Mouse (Mus musculus): Measurements from ENCODE around the gene Akirin2.
A peak's percentile ranks its signal among the peaks of the same experiment; 100 is the strongest.

Gene Akirin2

DNA sequence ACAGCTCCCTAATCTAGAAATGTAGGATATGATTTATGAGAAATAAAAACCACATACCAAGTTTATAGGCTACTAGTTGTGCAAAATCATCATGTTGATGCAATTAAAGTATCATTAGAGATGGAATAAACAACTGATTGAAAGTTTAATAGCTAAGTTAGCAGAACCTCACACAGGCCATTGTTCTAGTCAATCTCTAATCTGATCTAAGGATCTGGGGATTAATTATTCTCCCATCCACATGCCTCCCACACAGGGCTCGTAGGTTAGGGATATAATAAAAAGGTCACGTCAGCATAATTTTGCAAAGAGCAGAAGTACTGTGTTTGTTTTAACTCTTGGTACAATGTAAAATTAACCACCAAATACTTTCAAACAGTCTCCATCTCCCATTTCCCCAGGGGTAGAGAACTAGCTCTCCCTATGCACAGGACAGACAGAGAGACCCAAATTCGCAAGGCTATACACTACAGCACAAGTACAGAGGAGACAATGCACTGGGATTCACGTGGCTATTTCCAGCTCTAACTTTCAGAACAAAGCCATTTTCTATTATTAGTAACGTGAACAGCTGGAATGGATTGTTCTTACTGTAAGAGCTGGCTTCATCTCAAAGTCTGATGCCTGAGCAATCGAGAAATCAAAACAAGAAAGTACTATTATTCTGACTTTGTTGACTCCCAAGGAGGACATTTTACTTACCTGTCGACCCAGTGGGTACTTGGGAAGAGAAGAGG, 34.3 kb downstream of the Akirin2 start:
- no peak for DNase-seq (ENCODE audit: low spot score in 2 of 2)

DNA sequence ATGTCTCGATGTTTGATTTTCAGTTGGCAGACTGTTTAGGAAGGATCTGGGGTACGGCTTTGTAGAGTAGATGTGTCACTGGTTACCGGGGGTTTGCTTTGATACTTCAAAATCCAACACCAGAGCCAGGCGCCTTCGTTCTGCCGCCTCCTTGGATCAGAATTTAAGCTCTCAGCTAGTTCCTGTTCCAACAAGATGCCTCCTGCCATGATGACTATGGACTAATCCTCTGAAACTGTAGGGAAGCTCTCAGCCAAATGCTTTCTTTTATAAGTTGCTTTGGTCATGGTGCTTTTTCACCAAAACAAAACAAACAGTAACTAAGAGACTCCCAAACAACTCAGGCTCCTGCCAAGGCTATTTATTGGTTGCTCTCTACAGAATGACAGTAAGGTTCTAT, 52.4 kb downstream of the Akirin2 start:
- DNase-seq (ENCODE audit: low spot score in 2 of 2) = no peak

DNA sequence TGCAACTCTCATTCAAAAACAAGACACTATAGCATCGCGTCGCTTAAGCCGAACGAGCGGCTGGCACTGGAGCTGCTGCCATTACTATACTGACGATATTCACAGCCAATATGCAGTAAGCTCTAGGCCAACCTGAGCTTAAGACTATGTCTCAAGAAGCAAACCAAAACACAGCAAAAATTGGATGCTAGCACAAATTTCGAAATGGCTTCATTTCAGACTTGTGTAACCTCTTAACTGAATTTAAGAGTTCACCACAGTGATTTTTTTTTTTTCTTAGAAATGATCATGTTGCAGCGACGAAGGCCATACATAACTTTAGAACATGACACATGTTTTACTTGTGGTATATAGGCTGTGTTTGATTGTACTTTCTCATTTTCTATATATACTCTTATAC, 55.9 kb downstream of the Akirin2 start:
- DNase-seq (ENCODE audit: low spot score in 2 of 2) = no peak

DNA sequence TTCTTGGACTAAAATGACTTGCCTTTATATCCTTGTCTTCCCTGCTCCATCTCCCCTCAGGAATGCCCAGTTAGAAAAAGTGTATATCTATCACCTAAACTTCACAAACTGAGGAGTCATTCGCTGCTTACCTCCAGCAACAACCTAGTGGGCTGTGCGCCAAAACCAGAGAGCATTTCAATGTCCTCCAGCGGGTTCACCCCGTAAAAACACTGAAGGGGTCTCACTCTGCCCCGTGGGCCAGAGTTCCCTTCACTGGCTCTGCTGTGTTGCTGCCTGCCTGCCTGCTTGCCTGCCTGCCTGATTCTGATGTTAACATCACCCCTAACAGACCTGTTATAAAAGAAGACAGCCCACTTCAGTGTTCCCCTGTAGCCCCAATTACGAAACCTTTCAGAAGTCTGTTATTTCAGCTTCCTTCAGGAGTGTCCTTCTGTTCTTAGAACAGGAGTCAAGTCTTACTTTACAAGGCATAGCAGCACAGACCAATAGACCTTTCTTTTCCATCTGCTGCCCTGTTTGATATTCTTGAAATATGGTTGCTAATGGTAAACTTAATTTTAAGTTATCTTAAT, 62.9 kb downstream of the Akirin2 start:
- DNase-seq (ENCODE audit: low spot score in 2 of 2) = no peak

DNA sequence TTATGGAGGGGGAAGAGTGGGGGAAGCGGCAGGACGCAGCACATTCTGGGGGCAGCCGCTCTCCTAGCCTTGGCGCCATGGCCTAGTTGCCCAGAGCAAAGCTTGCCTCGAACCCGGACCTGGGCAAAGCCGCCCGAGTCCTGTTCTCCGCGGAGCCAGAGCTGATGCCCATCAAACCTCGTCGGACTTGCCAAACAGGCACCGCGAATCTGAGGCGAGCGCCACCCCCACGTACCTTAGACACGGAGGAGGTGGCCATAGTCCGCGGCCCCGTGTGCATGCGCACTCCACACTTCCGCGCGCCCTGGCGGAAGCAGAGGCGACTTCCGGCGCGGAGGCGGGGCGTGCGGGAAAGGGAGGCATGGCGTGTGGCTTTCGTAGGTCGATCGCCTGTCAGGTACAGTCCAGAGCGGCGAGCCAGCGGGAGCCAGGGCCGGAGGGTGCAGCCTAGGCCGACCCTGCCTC, 63.9 kb downstream of the Akirin2 start, which contains the start of the genes Orc3 and Rars2:
Gene Orc3, minus strand, starts transcription at position 315 of the 465 bp plus-strand sequence.
Gene Rars2, plus strand, starts transcription at position 328 of the 465 bp plus-strand sequence.
- DNase-seq (ENCODE audit: low spot score in 2 of 2) = peak; percentile 87 to 90

DNA sequence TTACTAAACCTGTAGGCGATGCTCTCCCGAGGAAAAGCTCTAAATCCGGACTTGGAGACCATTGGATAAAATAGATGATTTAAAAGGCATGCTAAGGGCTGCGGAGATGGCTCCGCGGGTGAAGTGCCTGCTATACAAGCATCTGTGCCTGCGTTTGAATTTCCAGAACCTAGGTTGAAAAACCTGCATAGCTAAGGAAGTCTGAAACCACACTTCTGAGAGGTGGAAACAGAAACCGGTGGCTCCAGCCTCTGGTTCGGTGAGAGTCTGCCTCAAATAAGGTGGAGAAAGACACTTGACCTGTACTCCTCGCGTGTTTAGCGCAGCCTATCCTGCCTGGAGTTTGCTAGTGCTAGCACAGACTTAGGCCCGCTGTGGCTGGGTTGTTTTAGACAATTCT, 64.6 kb downstream of the Akirin2 start:
- peak; percentile 1 to 5 for DNase-seq (ENCODE audit: low spot score in 2 of 2)

DNA sequence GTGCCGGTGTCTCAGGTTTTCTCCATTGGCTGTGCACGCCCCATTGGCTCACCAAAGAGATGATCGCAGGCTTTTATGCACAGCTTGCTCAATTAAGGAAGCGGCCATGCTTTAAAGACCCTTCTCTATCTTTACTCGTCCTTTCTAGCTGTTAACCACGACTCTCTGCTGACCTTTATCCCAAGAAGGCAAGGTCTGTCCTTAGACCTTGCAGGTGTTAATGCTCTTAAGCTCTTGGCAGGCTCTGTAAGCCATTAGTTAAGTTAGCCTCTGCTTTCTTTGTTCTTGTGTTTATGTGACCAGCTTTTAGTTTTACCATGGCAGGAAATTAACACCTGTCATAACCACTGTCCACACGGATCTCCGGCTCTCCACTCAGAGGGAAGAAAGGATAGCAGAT, 65.4 kb downstream of the Akirin2 start:
- DNase-seq (ENCODE audit: low spot score in 2 of 2) = no peak

Measured in natural killer cell, adult 2 months (primary cell).